Mouse (Mus musculus) B cell, adult (primary cell): Measurements from ENCODE around the gene Rhou. TPM values are rescaled to one million over a fixed set of nuclear protein-coding genes. Genes with fewer than 3 reads are reported as not detected.

Experiments used
- total RNA-seq: library from RNA; stranded (reverse); gene quantifications from 4 replicates; pipeline ENCODE4 v1.2.4, GENCODE M21; 2023; ENCODE audit not compliant: inconsistent age

The Rhou gene
- not detected in 4 replicates for total RNA-seq

DNA sequence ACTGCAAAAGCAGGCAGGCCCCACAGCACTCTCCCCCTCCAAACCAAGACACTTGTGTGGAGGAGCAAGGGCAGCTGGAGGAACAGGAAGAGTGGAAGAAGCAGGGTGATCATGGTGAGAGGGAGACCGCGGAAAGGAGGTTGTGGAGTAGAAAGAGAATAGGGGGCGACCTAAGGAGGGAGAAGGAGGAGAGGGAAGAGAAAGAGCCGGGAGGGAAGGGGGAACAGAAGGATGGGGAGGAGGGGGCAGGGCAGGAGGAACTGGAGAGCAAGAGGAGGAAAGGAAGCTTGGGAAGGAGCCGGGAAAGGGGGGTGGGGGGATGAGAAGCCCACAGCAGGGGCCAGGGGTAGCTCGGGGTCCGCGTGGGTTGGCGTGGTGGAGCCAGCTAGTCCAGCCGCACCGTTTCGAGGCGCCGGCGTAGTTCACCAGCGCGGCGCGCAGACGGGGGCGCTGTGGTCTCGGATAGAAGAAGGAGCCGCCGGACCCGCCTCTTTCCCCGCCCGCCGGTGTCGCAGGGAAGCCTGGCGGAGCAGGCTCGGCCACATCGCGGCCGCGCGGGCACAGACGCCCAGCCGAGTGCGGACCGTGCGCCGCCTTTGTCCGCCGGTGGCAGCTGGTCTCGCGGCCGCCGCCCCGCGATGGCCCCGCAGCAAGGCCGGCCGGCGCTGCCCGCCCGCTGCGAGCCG, at the start of gene Rhou:
TSS of gene Rhou (plus strand) at position 622 of the 686 bp plus-strand sequence.

Other genes with a start within 250 kb of the Rhou start
- not detected in 4 replicates for gene Mc1r, start 246.8 kb upstream of the Rhou start, total RNA-seq
- gene Tubb3, start 242.5 kb upstream of the Rhou start, total RNA-seq: 0.26 to 0.58 TPM (median 0.45 TPM) in 3 of 4 replicates, not detected in the other
- gene Def8, start 230.4 kb upstream of the Rhou start, total RNA-seq: 9.6 to 14.3 TPM (median 11.6 TPM) in 4 replicates
- gene Afg3l1, start 176.0 kb upstream of the Rhou start, total RNA-seq: 42.4 to 55.1 TPM (median 49.9 TPM) in 4 replicates
- not detected in 4 replicates for gene Dbndd1, start 138.5 kb upstream of the Rhou start, total RNA-seq
- gene Gas8, start 135.1 kb upstream of the Rhou start, total RNA-seq: 2.8 to 5.4 TPM (median 4.1 TPM) in 4 replicates
- gene Rab4a, start 152.1 kb downstream of the Rhou start, total RNA-seq: not detected in 4 replicates
- gene Ccsap, start 206.3 kb downstream of the Rhou start, total RNA-seq: 19.9 to 23.3 TPM (median 20.3 TPM) in 4 replicates
- 0.35 TPM in 1 of 4 replicates, not detected in the others for gene Acta1, start 240.8 kb downstream of the Rhou start, total RNA-seq